Mouse (Mus musculus) monocyte, adult 2 months (primary cell): ENCODE results near the gene Arhgef2.
"Not testable (repeated sequence)": the region's sequence is repeated elsewhere in the genome, so short reads cannot be mapped to it uniquely, and the experiment has no call there.

Source experiments
- DNase-seq, 2 experiments: peaks; one replicate each; pipeline ENCODE4 v3.0.0; 2022; ENCODE audit warnings: low spot score in 2 of 2, low read depth in 1 of 2

Gene Arhgef2

GRCm38 (mm10) chr3:88590246-88590645, 15.5 kb upstream of the Arhgef2 start:
- no peak for DNase-seq

- DNase-seq = no peak
Measured at GRCm38 (mm10) chr3:88591044-88591443, 14.7 kb upstream of the Arhgef2 start.

GRCm38 (mm10) chr3:88591950-88592731, 13.6 kb upstream of the Arhgef2 start:
- DNase-seq = peak in 1 of 2 experiments; percentile 32

DNA sequence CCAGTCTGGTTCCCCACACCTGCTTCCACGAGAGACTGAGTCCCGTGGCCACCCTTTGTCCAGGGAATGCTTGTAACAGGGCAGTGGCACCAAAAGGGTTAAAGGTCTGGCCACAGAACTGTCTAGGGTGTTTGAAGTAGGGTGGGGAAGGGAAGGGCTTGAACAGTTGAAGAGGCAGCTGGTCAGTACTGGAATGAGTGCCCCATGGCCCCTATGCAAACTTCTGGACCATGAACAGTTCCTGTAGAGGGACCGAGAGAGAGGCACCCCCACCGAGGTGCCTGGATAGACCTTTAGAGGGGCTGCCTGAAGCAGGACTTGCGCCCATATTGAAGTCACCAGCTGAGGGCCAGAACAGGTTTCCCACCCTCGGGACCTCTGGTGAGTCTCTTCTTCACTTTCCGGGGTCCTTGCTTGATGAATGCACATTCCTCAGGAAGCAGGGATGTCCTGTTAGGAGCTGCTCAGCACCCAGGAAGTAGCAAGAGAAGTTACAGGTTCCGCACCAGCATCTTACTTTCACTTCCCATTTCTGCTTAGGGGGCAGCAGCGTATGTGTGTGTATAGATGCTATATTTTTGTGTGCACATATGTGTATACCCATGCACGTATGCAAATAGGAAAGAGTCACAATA, 12.7 kb upstream of the Arhgef2 start:
- DNase-seq = peak in 1 of 2 experiments; percentile 15

DNA sequence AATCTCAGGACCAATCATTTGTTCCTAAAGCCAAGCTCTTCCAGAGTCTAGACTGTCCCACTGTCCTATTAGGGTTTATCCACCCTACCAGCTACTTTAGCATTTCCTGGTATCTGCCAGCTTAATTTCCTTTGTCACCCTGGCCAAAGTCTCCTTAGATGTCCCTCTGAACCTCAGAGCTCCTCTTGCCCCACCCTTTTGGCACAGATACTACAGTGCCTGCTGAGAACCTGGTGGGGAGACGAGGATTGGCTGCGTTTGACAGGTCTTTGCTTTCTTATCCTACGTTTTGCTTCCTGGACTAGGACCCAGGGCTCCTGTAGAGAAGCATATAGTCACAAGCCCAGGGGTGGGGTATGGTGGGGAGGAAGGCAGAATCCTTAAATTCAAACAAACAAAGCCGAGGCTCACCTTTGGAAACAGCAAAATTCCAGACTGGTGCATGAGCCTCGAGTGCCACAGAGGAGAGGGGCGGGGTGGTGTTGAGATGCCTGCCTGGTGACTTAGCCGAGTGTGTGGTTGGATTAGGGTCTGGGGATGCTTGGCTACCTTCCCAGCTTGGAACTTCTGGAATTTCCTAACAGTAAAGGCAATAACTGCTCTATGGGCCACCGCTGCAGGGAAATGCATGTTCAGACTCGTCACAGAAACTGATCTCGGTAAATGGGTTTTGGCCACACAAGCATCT, 11.7 kb upstream of the Arhgef2 start:
- DNase-seq = no peak

DNA sequence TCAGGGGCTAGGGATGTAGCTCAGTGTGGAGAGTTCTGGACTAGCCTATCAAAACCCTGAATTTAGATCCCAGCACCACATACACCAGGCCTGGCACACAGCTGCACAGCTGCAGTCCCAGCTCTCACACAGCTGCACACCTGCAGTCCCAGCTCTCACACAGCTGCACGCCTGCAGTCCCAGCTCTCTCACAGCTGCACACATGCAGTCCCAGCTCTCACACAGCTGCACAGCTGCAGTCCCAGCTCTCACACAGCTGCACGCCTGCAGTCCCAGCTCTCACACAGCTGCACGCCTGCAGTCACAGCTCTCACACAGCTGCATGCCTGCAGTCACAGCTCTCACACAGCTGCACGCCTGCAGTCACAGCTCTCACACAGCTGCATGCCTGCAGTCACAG, 9.2 kb upstream of the Arhgef2 start:
- DNase-seq = not testable (repeated sequence)

- DNase-seq = no peak
Measured at GRCm38 (mm10) chr3:88602466-88602865, 3.3 kb upstream of the Arhgef2 start.

GRCm38 (mm10) chr3:88603714-88604161, 2.0 kb upstream of the Arhgef2 start:
- peak in 1 of 2 experiments; percentile 37 for DNase-seq

GRCm38 (mm10) chr3:88604863-88605262, 903 bp upstream of the Arhgef2 start:
- no peak for DNase-seq

GRCm38 (mm10) chr3:88607065-88607757, 1.4 kb downstream of the Arhgef2 start:
- peak; percentile 79 to 86 for DNase-seq

GRCm38 (mm10) chr3:88607758-88608138, 2.0 kb downstream of the Arhgef2 start:
- no peak for DNase-seq

- no peak for DNase-seq
Measured at GRCm38 (mm10) chr3:88609066-88609465, 3.3 kb downstream of the Arhgef2 start.

DNA sequence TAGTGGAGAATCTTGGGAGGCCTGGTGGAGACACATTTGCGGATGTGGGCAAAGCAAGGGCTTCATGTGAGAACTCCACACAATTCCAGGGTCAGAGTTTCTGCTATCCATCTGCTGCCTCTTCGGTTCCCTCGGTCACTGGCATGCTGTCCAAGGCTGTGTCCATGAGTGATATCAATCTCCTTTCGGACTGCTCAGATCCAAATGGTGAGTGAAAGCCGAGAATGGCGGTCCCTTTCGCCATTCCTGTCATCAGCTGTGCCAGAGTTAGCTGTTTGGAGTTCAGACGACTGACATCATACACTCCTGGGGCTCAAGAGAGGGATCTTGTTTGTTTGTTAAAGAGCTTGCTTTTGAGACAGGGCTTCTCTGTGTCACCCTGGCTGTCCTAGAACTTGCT, 8.7 kb downstream of the Arhgef2 start:
- DNase-seq = no peak

- DNase-seq = no peak
Measured at GRCm38 (mm10) chr3:88615117-88615516, 9.4 kb downstream of the Arhgef2 start.

- DNase-seq = no peak
Measured at GRCm38 (mm10) chr3:88615902-88616391, 10.2 kb downstream of the Arhgef2 start.

DNA sequence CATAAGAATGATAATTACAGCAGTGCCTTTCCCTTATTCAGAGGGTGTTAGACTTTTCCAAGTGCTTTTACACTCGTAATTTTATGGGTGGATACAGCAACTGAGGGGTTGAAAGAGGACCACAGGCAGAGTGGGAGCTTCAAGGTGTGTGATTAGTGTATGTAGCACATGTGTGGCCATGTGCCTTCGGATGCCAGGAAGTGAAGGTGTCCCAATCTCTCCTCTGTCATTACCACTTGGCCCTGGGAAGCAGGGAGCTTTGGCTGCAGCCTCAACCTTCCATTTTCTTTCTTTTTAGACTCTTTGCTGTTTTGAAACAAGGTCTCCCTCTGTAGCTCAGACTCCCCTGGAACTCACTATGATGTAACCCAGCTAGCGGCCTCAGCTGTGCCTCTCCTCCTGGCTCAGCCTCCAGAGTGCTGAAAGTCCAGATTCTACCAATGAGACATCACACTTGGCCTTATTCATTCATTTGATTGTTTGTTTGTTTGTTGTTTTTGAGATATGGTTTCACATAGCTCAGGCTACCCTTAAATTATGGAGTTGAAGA, 11.3 kb downstream of the Arhgef2 start:
- DNase-seq = no peak

- DNase-seq = peak; percentile 42 to 57
Measured at GRCm38 (mm10) chr3:88618074-88618871, 12.5 kb downstream of the Arhgef2 start.

- no peak for DNase-seq
Measured at GRCm38 (mm10) chr3:88619113-88620097, 13.6 kb downstream of the Arhgef2 start.
